Mouse (Mus musculus) kidney, embryonic 16.5 days (tissue): ENCODE results near the gene Slc16a11. TPM values are rescaled to one million over a fixed set of nuclear protein-coding genes. Genes with fewer than 3 reads are reported as not detected.

Source experiments
- ATAC-seq: fragments of 200-750 bp; cut with Nextera tagmentation; 2 replicates; pipeline ENCODE4 v1.8.0; 2017; ENCODE audit warnings: moderate TSS enrichment; ENCODE audit not compliant: low FRiP score, low TSS enrichment
- H3K27ac ChIP-seq: fragments of 300-500 bp; sonication (generic); 2 replicates; pipeline ENCODE4 v1.5.1; 2014; ENCODE audit warnings: low read length
- H3K27me3 ChIP-seq: fragments of 300-500 bp; sonication (generic); 2 replicates; pipeline ENCODE4 v1.6.1; 2014; ENCODE audit warnings: low read length, control low read depth, mixed read lengths; ENCODE audit not compliant: insufficient read depth
- H3K36me3 ChIP-seq: fragments of 300-500 bp; sonication (generic); 2 replicates; pipeline ENCODE4 v1.6.1; 2014; ENCODE audit warnings: low read length, control low read depth, mixed read lengths; ENCODE audit not compliant: insufficient read depth
- H3K4me1 ChIP-seq: fragments of 300-500 bp; sonication (generic); 2 replicates; pipeline ENCODE4 v1.6.1; 2014; ENCODE audit warnings: low read length, control low read depth, mixed read lengths; ENCODE audit not compliant: insufficient read depth
- H3K4me2 ChIP-seq: fragments of 300-500 bp; sonication (generic); replicated peaks from 2 replicates; pipeline ENCODE4 v1.6.1; 2014; ENCODE audit warnings: low read depth, low read length
- H3K4me3 ChIP-seq: fragments of 300-500 bp; sonication (generic); 2 replicates; pipeline ENCODE4 v1.5.1; 2014; ENCODE audit warnings: mild to moderate bottlenecking, low read length
- H3K9ac ChIP-seq: fragments of 300-500 bp; sonication (generic); replicated peaks from 2 replicates; pipeline ENCODE4 v1.6.1; 2014; ENCODE audit warnings: low read length
- H3K9me3 ChIP-seq: fragments of 300-500 bp; sonication (generic); 2 replicates; pipeline ENCODE4 v1.6.1; 2016; ENCODE audit warnings: low read length, control low read depth
- WGBS: fragments of 180-500 bp; shearing (Covaris S2); extraction: QIAGEN DNeasy Blood & Tissue Kit; methylation state at CpG from one replicate; pipeline ENCODE4 v1.1.7; 2014; 5-methylcytosine and 5-hydroxymethylcytosine counted together
- polyA plus RNA-seq: library from polyadenylated mRNA; unstranded; fragments of >200 nt; fragmentation: Nextera tagmentation; extraction: Ambion mirVana; gene quantifications from 2 replicates; pipeline ENCODE4 v1.2.1, GENCODE M21; 2015

The Slc16a11 gene
- polyA plus RNA-seq, 1 experiment from 2014 or later, result 5.5 TPM

GRCm38 (mm10) chr11:70177647-70178046 is 34.9 kb upstream of the Slc16a11 start:
- 76% methylated on average over 8 of the region's 8 CpGs for WGBS
- Histone ChIP-seq H3K27me3 (no peaks in the 10 kb centered on the region), H3K27ac (no peak overlapping the region), H3K9ac (no peak overlapping the region), H3K9me3 (peaks cover 4% of the 10 kb centered on the region; the same call in 1 of the 2 replicates), H3K36me3 (no peaks in the 10 kb centered on the region), H3K4me3 (no peak overlapping the region), H3K4me1 (no peaks in the 10 kb centered on the region), H3K4me2 (no peak overlapping the region)
- no peak for ATAC-seq

GRCm38 (mm10) chr11:70178311-70178710 is 34.2 kb upstream of the Slc16a11 start:
- no peak overlapping the region for H3K9ac ChIP-seq
- peaks cover 4% of the 10 kb centered on the region; the same call in 1 of the 2 replicates for H3K9me3 ChIP-seq
- no peak overlapping the region for H3K27ac ChIP-seq
- no peak overlapping the region for H3K4me3 ChIP-seq
- H3K36me3 ChIP-seq, result no peaks in the 10 kb centered on the region
- ATAC-seq, result no peak
- no peak overlapping the region for H3K4me2 ChIP-seq
- WGBS, result 82% methylated on average over 11 of the region's 11 CpGs
- no peaks in the 10 kb centered on the region for H3K27me3 ChIP-seq
- no peaks in the 10 kb centered on the region for H3K4me1 ChIP-seq

DNA sequence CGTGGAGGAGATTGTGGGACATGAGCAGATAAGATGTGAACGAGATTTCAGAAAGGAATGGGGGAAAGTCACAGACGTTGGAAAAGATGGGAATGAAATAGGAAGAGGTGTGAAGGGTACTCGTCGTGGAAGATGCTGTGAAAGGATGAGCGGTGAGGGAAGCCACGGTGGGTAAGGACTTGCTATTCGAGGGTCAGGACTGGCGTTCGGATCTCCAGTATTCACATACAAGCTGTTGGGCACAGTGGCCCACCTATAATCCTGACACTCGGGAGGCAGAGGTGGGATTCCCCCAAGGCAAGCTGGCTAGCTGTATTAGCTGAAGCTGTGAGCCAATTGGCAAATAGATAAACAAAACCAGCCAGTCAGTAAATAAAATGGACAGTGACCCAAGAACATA is 33.8 kb upstream of the Slc16a11 start:
- H3K9ac ChIP-seq, result no peak overlapping the region
- no peak for ATAC-seq
- no peak overlapping the region for H3K27ac ChIP-seq
- H3K4me2 ChIP-seq, result no peak overlapping the region
- H3K9me3 ChIP-seq, result peaks cover 4% of the 10 kb centered on the region; the same call in 1 of the 2 replicates
- no peak overlapping the region for H3K4me3 ChIP-seq
- no peaks in the 10 kb centered on the region for H3K4me1 ChIP-seq
- 79% methylated on average over 11 of the region's 11 CpGs for WGBS
- no peaks in the 10 kb centered on the region for H3K27me3 ChIP-seq
- no peaks in the 10 kb centered on the region for H3K36me3 ChIP-seq

DNA sequence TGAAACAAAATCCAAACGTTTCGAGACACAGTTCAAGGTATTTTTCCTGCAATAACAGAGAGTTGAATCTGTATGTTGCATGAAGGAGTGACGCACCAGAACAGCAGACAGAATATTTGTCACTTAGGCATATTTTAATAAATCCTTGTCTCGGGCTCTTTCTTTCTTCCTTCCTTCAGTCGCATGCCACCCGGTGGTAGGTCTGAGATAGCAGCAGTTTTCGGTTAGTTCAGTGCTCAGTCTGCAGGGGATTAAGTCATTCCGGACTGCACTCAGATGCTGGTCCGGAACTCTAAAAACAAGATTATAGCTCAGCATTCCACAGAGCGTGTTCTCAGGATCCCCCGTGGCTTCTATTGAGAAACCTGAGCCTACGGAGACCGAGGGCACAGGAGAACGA is 33.2 kb upstream of the Slc16a11 start:
- H3K36me3 ChIP-seq, result no peaks in the 10 kb centered on the region
- H3K27ac ChIP-seq, result no peak overlapping the region
- H3K4me2 ChIP-seq, result no peak overlapping the region
- no peak for ATAC-seq
- H3K9ac ChIP-seq, result no peak overlapping the region
- H3K4me1 ChIP-seq, result no peaks in the 10 kb centered on the region
- H3K27me3 ChIP-seq, result no peaks in the 10 kb centered on the region
- WGBS, result 36% methylated on average over 14 of the region's 14 CpGs
- peaks cover 4% of the 10 kb centered on the region; the same call in 1 of the 2 replicates for H3K9me3 ChIP-seq
- H3K4me3 ChIP-seq, result no peak overlapping the region

DNA sequence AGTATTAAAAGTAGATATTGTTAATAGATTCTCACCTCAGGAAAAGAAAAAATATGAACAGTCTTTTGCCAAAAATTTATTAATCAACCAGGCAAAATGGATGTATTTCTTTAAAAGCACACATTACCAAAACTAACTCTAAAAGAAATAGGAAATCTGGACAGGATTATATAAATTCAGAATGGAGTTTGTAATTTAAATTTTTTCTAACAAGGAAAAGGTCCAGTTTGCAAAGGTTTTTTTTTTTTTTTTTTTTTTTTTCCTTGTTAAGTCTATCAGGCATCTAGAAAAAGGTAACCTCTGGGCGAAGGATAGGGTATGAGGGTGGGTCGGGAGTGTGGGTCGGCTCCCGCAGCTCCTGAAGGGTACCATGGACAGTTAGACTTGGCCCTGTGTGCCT is 32.1 kb upstream of the Slc16a11 start:
- Histone ChIP-seq H3K4me1 (no peaks in the 10 kb centered on the region), H3K9ac (no peak overlapping the region), H3K9me3 (peaks cover 4% of the 10 kb centered on the region; the same call in 1 of the 2 replicates), H3K27ac (no peak overlapping the region), H3K36me3 (no peaks in the 10 kb centered on the region), H3K4me3 (no peak overlapping the region), H3K27me3 (no peaks in the 10 kb centered on the region), H3K4me2 (no peak overlapping the region)
- 94% methylated on average over 4 of the region's 4 CpGs for WGBS
- ATAC-seq, result no peak

DNA sequence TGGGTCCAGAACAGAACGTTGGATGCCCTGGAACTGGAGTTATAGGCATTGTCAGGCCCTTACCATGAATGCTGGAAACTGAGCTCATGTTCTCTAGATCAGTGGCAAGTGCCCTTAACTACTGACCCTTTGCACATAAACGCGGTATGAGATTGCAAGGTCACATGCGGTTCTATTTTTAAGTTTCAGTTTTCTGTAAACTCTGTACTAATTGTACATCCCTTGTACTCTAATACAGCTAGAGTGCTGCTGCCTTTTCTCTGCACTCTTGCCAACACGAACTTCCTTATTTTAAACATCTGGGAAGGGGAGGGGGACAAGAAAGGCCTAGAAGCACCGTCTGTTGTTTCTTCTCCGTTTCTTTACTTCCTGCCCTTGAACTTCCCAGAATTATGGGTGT is 27.4 kb upstream of the Slc16a11 start:
- Histone ChIP-seq H3K4me1 (no peaks in the 10 kb centered on the region), H3K9ac (no peak overlapping the region), H3K9me3 (no peaks in the 10 kb centered on the region), H3K27me3 (no peaks in the 10 kb centered on the region), H3K4me2 (no peak overlapping the region), H3K36me3 (no peaks in the 10 kb centered on the region), H3K27ac (no peak overlapping the region), H3K4me3 (no peak overlapping the region)
- 34% methylated on average over 7 of the region's 7 CpGs for WGBS
- no peak for ATAC-seq

- no peak for ATAC-seq
- Histone ChIP-seq H3K4me3 (no peak overlapping the region), H3K36me3 (no peaks in the 10 kb centered on the region), H3K27me3 (no peaks in the 10 kb centered on the region), H3K9me3 (no peaks in the 10 kb centered on the region), H3K27ac (no peak overlapping the region), H3K9ac (no peak overlapping the region), H3K4me1 (0 out of 2 replicates have a peak, but pooled peaks cover 7% of the 10 kb centered on the region), H3K4me2 (no peak overlapping the region)
- 77% methylated on average over 28 of the region's 28 CpGs for WGBS
These were observed 23.0 kb upstream of the Slc16a11 start for GRCm38 (mm10) chr11:70189319-70190134.

- H3K9me3 ChIP-seq, result peaks cover 3% of the 10 kb centered on the region; the same call in 1 of the 2 replicates
- 0 out of 2 replicates have a peak, but pooled peaks cover 7% of the 10 kb centered on the region for H3K4me1 ChIP-seq
- H3K36me3 ChIP-seq, result no peaks in the 10 kb centered on the region
- H3K27ac ChIP-seq, result no peak overlapping the region
- H3K4me3 ChIP-seq, result no peak overlapping the region
- no peak overlapping the region for H3K9ac ChIP-seq
- WGBS, result 80% methylated on average over 6 of the region's 6 CpGs
- H3K4me2 ChIP-seq, result no peak overlapping the region
- no peak for ATAC-seq
- no peaks in the 10 kb centered on the region for H3K27me3 ChIP-seq
These were observed 21.4 kb upstream of the Slc16a11 start for GRCm38 (mm10) chr11:70191188-70191587.

- Histone ChIP-seq H3K27ac (no peak overlapping the region), H3K27me3 (no peaks in the 10 kb centered on the region), H3K4me2 (no peak overlapping the region), H3K9me3 (peaks cover 3% of the 10 kb centered on the region; the same call in 1 of the 2 replicates), H3K9ac (no peak overlapping the region), H3K36me3 (no peaks in the 10 kb centered on the region), H3K4me1 (0 out of 2 replicates have a peak, but pooled peaks cover 7% of the 10 kb centered on the region), H3K4me3 (no peak overlapping the region)
- no peak for ATAC-seq
- WGBS, result 82% methylated on average over 4 of the region's 4 CpGs
These were observed 20.4 kb upstream of the Slc16a11 start for GRCm38 (mm10) chr11:70192157-70192556.
